Mouse (Mus musculus): Measurements from ENCODE around the gene Hist1h2bg.

DNA sequence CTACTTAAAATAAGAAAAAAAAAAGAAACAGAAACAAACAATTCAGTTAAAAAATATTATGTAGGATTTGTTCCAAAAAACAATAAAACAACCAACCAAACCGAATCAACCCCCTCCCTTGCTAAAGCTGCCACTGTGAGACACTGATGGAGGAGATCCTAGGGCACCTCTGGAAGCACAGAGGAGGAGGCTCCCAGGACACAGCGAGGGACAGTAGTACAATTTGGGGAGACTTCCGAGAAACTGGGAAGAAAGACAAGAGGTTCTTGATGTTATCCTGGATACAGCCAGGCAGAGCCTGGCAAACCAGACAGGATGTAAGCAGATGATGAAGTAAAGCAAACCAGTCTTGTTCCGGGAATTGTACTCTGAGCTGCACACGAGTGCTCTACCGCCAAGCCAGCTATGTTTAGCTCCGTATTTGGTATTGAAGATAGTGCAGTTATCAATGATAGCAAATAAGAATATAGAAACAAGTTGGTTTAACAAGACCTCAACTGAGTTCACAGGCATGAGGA lies 32.0 kb downstream of the Hist1h2bg start:
- TF ChIP-seq CTCF (IDR thresholded peaks at IDR 0.05; ENCODE audit: control insufficient read depth, insufficient read depth, low read length) (no peak), POLR2A (IDR thresholded peaks at IDR 0.05; ENCODE audit: borderline replicate concordance, control insufficient read depth, low read depth, low read length) (no peak)
